Mouse (Mus musculus) layer of hippocampus, postnatal 36 days (tissue): ENCODE results near the gene Slc45a3. TPM values are rescaled to one million over a fixed set of nuclear protein-coding genes. Genes with fewer than 3 reads are reported as not detected.
A peak's percentile ranks its signal among the peaks of the same experiment; 100 is the strongest.

Experiments
- DNase-seq, 2 experiments: peaks; one replicate each; pipeline ENCODE4 v3.0.0; 2022
- total RNA-seq, 2 experiments: library from RNA; stranded (reverse); gene quantifications; 2 replicates each; pipeline ENCODE4 v1.2.3; 2021

Gene Slc45a3
- total RNA-seq, 2 experiments from 2014 or later: 0.77 to 1.4 TPM

GRCm38 (mm10) chr1:131993169-131994040 is 30.6 kb downstream of the Slc45a3 start:
- no peak for DNase-seq

- DNase-seq: no peak
Measured at GRCm38 (mm10) chr1:131995062-131995461, 32.3 kb downstream of the Slc45a3 start.

DNA sequence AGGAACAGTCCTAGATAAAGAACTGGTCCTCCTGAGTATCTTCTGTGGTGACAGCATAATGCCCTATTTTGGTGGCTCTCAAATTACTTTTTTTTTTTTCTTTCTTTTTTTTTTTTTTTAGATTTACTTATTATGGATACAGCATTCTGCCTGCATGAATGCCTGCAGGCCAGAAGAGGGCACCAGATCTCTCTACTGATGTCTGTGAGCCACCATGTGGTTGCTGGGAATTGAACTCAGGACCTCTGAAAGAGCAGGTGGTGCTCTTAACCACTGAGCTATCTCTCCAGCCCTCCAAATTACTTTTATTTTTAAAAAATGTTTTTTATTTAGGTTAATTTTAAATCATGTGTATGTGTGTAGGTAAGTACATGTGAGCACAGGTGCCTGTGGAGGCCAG is 37.7 kb downstream of the Slc45a3 start:
- no peak for DNase-seq

DNA sequence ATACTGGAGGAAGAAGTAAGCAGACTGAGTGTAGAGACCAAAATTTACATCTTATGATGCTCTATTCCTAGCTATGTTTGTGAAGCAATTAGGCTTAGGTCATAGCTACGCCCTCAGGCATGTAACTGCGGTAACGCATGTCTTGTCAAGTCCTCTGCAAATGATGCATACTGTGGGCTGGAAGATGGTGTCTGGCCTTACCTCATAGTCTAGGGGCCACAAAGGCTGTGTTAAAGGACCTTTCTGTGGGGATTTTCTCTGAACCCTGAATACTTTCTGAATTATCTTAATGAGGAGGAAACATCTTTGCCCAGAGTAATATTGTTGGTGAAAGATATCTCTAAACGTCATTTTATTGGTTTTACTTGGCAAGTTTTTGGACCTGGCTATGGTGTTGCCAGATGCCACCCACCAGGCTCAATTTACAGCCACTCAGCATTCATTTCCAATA is 39.1 kb downstream of the Slc45a3 start:
- no peak for DNase-seq

GRCm38 (mm10) chr1:132003111-132003510 is 40.3 kb downstream of the Slc45a3 start:
- no peak for DNase-seq

DNA sequence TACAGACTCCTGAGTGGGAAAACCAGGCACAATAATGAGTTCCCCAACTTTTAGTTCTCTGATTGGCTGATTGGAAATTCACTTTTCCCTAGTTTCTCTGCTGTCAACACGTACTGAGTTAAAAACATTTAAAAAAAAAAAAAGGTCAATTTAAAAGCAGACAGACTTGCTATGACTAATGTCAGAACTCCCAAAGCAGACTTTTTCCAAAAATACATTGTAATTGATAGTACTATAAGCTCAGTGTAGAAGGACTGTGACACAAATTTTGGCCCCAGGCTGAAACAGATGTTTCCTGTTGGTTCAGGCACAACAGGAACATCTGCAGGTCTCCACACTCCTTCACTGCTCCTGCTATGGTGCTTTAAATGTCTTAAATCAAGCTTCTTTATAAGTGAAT is 41.0 kb downstream of the Slc45a3 start:
- DNase-seq: no peak

GRCm38 (mm10) chr1:132004574-132005180 is 41.9 kb downstream of the Slc45a3 start:
- no peak for DNase-seq

GRCm38 (mm10) chr1:132005466-132005865 is 42.7 kb downstream of the Slc45a3 start:
- no peak for DNase-seq

DNA sequence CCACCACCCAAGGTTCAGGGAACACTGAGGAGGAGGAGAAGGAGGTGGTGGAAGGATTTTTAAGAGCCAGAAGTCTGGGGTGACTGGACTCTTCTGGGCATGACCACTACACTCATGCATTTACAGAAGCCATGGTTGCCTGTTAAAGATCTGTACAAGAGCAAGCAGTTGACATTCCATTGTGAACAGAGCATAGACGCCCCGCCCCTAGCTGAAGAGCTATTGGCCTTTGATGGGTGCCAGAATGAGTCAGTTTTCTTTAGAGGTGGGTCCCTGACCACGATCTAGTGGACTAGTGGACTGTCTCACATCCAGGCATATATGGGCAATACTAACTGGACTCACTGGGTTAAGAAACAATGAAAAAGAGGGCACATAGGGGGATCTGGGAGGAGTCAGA is 43.3 kb downstream of the Slc45a3 start:
- no peak for DNase-seq

DNA sequence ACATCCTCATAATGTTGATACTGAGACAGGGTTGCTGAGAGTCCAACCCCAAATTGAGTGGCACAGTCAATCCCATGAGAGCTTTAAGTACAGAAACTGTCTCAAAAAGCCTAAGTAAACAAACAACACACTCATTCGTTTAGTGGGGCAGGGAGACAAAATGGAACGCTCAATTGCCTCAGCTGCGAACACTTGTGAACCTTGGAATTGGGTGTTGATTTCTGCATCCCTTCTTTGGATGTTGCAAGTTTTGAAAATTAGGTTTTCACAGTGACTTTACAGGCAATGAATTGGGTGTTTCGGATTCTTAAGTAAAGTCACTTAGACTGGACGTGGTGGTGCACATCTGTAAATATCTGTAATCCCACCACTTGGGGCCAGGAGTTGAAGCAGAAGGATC is 44.0 kb downstream of the Slc45a3 start:
- DNase-seq: no peak

GRCm38 (mm10) chr1:132007282-132007815 is 44.6 kb downstream of the Slc45a3 start, which contains the start of gene Elk4:
Gene Elk4, plus strand, starts transcription at chr1:132007607.
- peak; percentile 86 to 88 for DNase-seq

GRCm38 (mm10) chr1:132007828-132008827 is 45.4 kb downstream of the Slc45a3 start:
- peak; percentile 83 to 86 for DNase-seq

- no peak for DNase-seq
Measured at GRCm38 (mm10) chr1:132008881-132009644, 46.3 kb downstream of the Slc45a3 start.

- no peak for DNase-seq
Measured at GRCm38 (mm10) chr1:132010632-132011501, 48.1 kb downstream of the Slc45a3 start.

- no peak for DNase-seq
Measured at GRCm38 (mm10) chr1:132011785-132012184, 49.0 kb downstream of the Slc45a3 start.

- DNase-seq: peak in 1 of 2 experiments; percentile 38
Measured at GRCm38 (mm10) chr1:132012861-132013260, 50.1 kb downstream of the Slc45a3 start.

GRCm38 (mm10) chr1:132014800-132015199 is 52.0 kb downstream of the Slc45a3 start:
- no peak for DNase-seq

GRCm38 (mm10) chr1:132016691-132017090 is 53.9 kb downstream of the Slc45a3 start:
- DNase-seq: no peak

DNA sequence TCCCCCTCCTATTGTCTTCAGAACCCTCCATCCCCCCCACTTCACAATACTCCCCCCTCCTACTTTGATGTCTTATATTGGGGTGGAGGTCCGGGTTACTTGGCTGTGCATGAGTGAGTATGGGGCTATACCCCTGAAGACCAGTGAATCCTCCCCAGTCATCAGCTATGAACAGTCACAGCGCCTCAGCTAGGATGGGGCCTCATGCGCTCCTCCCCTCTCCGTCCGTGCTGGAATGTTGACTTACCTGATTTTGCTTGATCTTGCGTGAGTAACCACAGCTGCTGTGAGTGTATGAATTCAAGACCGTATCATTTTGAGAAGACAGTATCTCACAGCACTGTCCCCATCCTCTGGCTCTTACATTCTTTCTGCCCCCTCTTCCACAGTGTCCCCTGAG is 57.1 kb downstream of the Slc45a3 start:
- DNase-seq: no peak

DNA sequence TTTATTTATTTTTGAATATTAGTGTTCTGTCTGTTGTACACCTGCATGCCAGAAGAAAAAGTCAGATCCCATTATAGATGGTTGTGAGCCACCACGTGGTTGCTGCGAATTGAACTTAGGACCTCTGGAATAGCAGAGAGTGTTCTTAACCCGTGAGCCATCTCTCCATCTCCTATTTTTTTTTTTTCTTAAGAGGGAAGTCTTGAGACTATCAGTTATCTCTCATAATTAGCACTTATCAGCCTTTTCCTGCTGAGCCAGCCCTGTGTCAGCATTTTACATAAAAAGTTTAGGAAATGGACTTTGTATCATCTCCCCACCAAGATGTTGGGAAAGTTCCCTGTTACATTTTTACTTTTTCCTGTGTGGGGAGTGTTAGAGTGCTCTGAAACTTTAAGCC is 59.3 kb downstream of the Slc45a3 start:
- DNase-seq: no peak
